Mouse (Mus musculus) small intestine, adult 2 months (tissue): ENCODE data around the gene Cenpp.

Source experiments
- CTCF ChIP-seq: fragments of 200-500 bp; IDR thresholded peaks from 2 replicates; pipeline ENCODE4 v1.5.1; 2012; ENCODE audit warnings: low read depth, mild to moderate bottlenecking, control low read depth, inconsistent platforms, low read length, moderate library complexity, mixed read lengths; ENCODE audit not compliant: insufficient replicate concordance, insufficient read length; ENCODE audit errors: extremely low read depth
- POLR2A ChIP-seq: fragments of 200-500 bp; IDR thresholded peaks from 2 replicates; pipeline ENCODE4 v1.6.1; 2012; ENCODE audit warnings: low read depth, mild to moderate bottlenecking, control low read depth, inconsistent platforms, low read length, moderate library complexity

DNA sequence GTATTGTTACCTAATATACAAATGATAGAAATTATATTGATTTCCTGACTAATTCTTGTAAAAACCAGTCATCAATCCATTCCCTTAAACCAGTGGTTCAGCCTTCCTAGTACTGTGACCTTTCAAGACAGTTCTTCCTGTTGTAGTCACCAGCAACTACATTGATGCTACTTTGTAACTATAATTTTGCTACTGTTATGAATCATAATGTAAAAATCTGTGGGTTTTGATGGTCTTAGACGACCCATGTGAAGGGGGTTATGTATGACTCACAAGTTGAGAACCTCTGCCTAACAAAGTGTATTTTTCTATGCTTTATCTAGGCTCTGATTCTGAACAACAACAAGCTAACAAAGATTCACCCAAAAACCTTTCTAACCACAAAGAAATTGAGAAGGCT is 95.7 kb downstream of the Cenpp start:
- no peak for TF ChIP-seq CTCF
- no peak for TF ChIP-seq POLR2A
